Mouse (Mus musculus) cerebellum, adult 9-11 months (tissue): Measurements from ENCODE around the gene Kctd12.

Experiments used
- DNase-seq: peaks from one replicate; pipeline ENCODE4 v3.0.0; 2022

Kctd12 gene

GRCm38 (mm10) chr14:102962019-102962418, 20.4 kb downstream of the Kctd12 start:
- no peak for DNase-seq

- no peak for DNase-seq
Measured at GRCm38 (mm10) chr14:102953511-102953910, 28.9 kb downstream of the Kctd12 start.

GRCm38 (mm10) chr14:102951974-102952373, 30.5 kb downstream of the Kctd12 start:
- no peak for DNase-seq

GRCm38 (mm10) chr14:102947796-102948195, 34.6 kb downstream of the Kctd12 start:
- no peak for DNase-seq

DNA sequence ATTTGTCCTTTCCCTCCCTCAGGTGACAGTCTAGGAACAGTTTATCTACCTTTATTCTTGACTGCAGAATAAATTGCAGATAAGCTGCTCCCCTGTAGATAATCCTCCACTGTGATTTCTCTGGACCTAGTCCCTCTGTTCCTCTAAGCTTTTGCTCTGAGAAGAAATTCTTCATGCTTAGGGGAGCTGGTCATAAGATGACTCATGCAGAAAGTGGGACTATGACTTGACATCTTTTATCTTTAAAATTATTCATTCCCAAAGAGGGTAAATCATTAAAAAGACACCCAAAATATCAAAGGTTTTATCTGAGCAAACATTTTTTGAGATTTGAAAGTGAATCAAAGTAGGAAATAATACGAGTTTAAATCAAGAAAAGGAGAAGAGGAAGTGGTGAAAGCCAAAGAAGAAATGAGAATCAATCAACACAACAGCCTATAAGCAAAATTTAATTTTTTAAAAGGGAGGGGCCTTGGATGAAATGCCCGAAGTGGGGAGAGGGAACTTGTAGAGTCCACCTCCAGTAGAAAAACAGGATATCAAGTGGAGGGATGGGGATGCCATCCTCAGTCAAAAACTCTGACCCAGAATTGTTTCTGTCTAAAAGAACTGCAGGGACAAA, 40.1 kb downstream of the Kctd12 start:
- DNase-seq = no peak

DNA sequence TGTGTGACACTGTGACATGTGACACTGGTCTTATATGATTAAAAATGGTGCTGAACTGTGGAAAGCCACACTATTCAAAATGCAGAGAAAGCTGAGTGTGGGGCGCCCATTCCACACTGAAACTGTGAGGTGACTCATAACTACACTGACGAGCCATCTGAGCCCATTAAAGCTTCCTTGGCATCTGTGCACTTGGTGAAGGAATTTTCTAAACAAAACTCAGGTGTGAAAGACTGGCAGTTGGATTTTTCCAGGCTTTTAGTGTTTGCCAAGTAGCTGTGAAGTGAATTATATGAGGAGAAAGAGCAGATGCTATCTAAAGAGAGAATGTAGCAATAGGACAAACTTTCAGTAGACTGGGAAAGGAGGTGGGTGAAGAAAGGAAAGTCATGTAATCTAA, 47.6 kb downstream of the Kctd12 start:
- no peak for DNase-seq

- DNase-seq = no peak
Measured at GRCm38 (mm10) chr14:102930933-102931332, 51.5 kb downstream of the Kctd12 start.

DNA sequence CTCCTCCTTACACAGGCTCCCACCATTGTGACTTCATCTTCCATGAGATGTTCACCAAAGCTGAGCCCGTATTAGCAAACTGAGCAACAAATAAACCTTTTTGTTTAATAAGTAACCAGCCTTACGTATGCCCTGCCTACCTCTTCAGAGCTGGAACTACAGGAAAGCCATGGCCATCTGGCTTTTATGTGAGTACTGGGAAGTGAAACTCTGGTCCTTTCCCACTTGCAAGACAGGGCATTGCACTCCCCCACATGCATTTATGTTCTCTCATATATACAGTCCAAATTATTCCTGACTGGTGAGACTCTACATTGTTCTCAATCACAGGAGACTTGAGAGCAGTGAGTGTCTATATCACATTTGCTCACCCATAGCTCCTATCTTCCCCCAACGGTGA, 52.9 kb downstream of the Kctd12 start:
- no peak for DNase-seq

DNA sequence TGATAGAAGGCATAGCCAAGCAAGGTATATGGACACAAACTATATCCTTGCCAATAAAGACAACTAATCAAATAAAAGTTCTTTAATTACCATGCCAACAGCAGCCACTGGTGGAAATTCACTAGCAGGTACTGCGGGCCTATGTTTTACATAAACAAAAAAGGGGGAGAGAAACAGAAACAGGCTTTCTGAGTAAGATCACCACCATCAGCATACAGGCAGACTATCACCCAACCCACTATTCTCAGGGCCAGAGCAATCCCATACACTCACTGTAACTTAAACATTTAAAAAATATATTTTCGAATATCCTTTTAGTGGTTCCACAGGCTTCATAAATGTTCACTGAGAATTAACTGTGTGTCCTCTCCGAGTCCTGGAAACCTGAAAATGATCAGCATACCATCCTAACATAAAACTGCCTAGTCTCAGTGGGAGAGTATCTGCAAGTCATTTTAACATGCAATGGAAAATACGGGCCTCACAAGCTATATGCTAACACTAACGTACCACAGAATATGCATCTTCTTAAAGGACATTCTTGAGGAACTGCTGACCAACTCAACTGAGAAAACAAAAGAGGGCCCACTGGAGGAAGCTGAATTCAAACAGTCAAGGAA, 54.5 kb downstream of the Kctd12 start:
- no peak for DNase-seq
